Mouse (Mus musculus) erythroblast, embryonic 14.5 days (primary cell): ENCODE data around the gene Efl1. TPM values are rescaled to one million over a fixed set of nuclear protein-coding genes. Genes with fewer than 3 reads are reported as not detected.

Experiments
- H3K27me3 ChIP-seq: 2 replicates; pipeline ENCODE4 v1.6.1; 2012; ENCODE audit warnings: inconsistent platforms; ENCODE audit not compliant: control insufficient read depth
- H3K36me3 ChIP-seq: 2 replicates; pipeline ENCODE4 v1.6.1; 2012; ENCODE audit warnings: mild to moderate bottlenecking, inconsistent platforms; ENCODE audit not compliant: control insufficient read depth
- H3K4me1 ChIP-seq: 2 replicates; pipeline ENCODE4 v1.6.1; 2012; ENCODE audit warnings: inconsistent platforms; ENCODE audit not compliant: control insufficient read depth
- H3K4me3 ChIP-seq: replicated peaks from 2 replicates; pipeline ENCODE3; 2012; ENCODE audit warnings: moderate library complexity, mild to moderate bottlenecking, inconsistent platforms
- H3K9me3 ChIP-seq: 2 replicates; pipeline ENCODE4 v1.6.1; 2012; ENCODE audit warnings: low read length, inconsistent platforms, mixed read lengths; ENCODE audit not compliant: control insufficient read depth
- GATA1 ChIP-seq: IDR thresholded peaks from 2 replicates; pipeline ENCODE4 v1.6.1; 2012; ENCODE audit warnings: low read length, inconsistent platforms, mixed read lengths
- TAL1 ChIP-seq: IDR thresholded peaks from 3 replicates; pipeline ENCODE4 v1.6.1; 2012; ENCODE audit warnings: low read length, inconsistent platforms, mixed read lengths
- polyA plus RNA-seq: library from polyadenylated mRNA; stranded (reverse); fragments of >175 nt; gene quantifications from 2 replicates; pipeline ENCODE4 v1.2.3, GENCODE M21; 2012

Efl1 gene
- polyA plus RNA-seq, 1 experiment = 0.15 TPM

GRCm38 (mm10) chr7:82820661-82821060 lies 172.2 kb downstream of the Efl1 start:
- Histone ChIP-seq H3K27me3 (no peaks in the 10 kb centered on the region), H3K9me3 (no peaks in the 10 kb centered on the region), H3K36me3 (no peaks in the 10 kb centered on the region), H3K4me3 (no peak overlapping the region), H3K4me1 (no peaks in the 10 kb centered on the region)
- TF ChIP-seq TAL1 = 0 out of 3 replicates have a peak, but pooled peaks have one; percentile 6
- no peak for TF ChIP-seq GATA1

- Histone ChIP-seq H3K36me3 (no peaks in the 10 kb centered on the region), H3K9me3 (no peaks in the 10 kb centered on the region), H3K27me3 (no peaks in the 10 kb centered on the region), H3K4me1 (no peaks in the 10 kb centered on the region), H3K4me3 (no peak overlapping the region)
- TF ChIP-seq TAL1 = no peak
- no peak for TF ChIP-seq GATA1
These were observed 173.1 kb downstream of the Efl1 start for GRCm38 (mm10) chr7:82821501-82821900.

GRCm38 (mm10) chr7:82822528-82822927 lies 174.1 kb downstream of the Efl1 start:
- H3K27me3 ChIP-seq = no peaks in the 10 kb centered on the region
- H3K9me3 ChIP-seq = no peaks in the 10 kb centered on the region
- H3K4me3 ChIP-seq = no peak overlapping the region
- no peaks in the 10 kb centered on the region for H3K4me1 ChIP-seq
- TF ChIP-seq GATA1 (no peak), TAL1 (no peak)
- no peaks in the 10 kb centered on the region for H3K36me3 ChIP-seq

Other genes starting within 250 kb of the Efl1 start
- not detected in 2 replicates for gene Saxo2, start 86 bp upstream of the Efl1 start, polyA plus RNA-seq
- gene Mex3b, start 218.7 kb downstream of the Efl1 start, polyA plus RNA-seq = 0.01 and 0.02 TPM in 2 replicates